Mouse (Mus musculus): ENCODE data around the gene Casp1. TPM values are rescaled to one million over a fixed set of nuclear protein-coding genes. Genes with fewer than 3 reads are reported as not detected.

Casp1 gene
- not detected in 2 replicates for polyA plus RNA-seq (2012)

DNA sequence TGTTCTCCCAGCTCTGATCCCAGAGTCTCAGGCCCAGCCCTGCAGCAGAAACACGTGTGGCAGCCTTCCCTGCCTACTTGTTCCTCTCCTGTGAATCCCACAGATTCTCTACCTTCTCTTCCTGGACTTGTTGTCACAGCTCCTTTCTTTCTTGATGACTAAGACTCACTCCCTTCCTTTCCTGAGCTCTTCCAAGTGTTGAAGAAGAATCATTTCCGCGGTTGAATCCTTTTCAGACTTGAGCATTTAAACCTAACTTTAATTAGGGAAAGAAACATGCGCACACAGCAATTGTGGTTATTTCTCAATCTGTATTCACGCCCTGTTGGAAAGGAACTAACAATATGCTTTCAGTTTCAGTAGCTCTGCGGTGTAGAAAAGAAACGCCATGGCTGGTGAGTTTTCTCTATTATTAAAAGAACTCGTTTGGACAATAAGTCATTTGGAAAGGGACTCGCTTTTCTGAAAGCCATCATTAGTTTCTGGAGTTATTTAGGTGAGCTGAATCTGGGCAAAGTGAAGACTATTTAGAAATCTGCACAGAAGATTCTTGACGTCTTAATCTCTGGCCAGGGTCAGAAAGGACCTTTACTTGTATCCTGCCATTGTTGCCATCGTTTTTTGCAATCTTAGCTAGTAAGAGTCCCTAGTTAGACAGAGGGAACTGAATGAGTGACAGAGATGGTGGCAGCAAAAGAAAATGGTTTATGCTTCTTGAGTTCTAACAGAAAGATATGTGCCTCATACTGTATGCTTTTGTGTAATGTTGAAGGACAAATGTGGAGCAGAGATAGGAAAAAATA lies at the start of gene Casp1:
Casp1 (plus strand) TSS at position 189 of the 803 bp plus-strand sequence.
- no peak for TF ChIP-seq GATA1 (IDR thresholded peaks at IDR 0.05; ENCODE audit: low read length)

DNA sequence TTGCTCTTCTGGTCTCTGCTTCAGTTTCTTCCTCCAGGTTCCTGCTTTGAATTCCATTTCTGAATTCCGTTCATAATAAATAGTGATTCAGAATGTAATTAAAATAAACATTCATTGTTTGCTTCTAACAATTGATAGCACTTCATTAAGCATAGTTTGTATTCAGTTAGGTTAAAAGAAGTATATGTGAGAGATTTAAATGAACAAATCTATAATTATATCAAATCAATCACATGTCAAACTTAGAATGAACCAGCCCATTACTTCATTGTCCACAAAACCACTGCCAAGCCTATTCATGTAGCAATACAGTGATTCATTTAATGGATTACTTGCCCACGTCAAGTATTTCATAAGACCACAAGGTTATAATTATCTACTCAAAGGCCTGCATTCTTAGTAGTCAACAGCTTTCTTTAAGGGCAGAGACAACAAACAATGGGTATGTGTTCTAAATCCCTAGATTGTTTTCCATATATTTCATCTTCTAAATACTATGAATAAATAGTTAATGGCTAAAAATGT lies 34.3 kb upstream of the Casp1 start:
- TF ChIP-seq GATA1 (IDR thresholded peaks at IDR 0.05; ENCODE audit: low read length): no peak

DNA sequence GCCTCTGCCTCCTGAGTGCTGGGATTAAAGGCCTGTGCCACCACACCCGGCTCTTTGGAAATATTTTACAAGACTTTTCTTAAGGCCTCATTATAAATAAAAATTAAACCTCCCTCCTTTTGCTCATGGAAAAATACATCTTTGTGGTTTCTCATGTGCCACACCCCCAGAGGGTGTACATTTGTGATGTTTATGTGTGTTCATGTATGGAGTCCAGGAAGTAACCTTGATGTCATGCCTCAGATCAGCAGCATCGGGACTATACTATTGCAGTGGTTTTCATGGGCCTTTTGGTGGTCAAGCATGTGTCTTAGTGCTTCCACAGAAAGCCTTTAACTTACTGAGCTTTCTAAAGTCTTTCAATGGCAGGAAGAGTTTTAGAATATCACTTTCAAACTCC lies 28.0 kb upstream of the Casp1 start:
- TF ChIP-seq GATA1 (IDR thresholded peaks at IDR 0.05; ENCODE audit: low read length): no peak

DNA sequence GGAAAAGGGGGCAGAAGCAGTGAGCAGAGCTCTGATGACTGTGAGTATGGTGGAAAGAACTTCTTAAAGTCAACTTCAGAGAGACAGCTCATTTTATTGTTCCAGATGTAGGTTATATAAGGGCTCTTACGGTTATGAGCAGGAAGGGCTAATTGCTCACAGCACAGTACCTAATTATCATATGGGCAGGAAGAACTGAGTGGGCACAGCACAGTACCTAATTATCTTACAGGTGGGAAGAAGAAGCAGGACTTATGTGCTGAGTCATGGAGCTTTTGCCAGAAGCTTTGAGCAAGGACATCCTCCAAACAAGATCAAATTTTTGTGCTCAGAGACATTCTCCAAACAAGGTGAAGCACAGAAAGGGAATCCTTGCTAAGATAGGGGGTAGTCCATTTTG lies 27.4 kb upstream of the Casp1 start:
- TF ChIP-seq GATA1 (IDR thresholded peaks at IDR 0.05; ENCODE audit: low read length): no peak

DNA sequence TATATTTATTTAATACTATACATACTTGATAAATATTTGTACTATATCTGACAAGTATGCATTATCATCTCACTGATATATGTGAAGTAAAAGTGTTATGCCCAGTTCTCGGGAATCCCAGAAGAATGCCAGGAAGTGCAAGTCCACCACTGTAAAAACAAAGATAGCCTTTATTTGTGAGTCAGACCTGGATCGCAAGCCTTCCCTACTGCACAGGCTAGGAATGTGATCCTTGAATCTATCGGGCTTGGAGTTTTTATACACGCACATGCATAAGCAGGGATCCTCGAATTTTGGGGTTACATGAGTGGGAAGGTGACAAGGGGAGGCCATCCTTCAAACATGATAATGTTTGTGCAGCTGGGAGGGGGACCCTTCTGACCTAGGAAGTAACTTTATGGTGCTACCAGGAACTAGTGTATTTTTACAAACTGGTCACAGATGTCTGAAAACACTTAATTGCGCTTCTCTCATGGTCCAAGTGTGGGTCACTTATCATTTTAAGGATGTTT lies 26.9 kb upstream of the Casp1 start:
- TF ChIP-seq GATA1 (IDR thresholded peaks at IDR 0.05; ENCODE audit: low read length): no peak

DNA sequence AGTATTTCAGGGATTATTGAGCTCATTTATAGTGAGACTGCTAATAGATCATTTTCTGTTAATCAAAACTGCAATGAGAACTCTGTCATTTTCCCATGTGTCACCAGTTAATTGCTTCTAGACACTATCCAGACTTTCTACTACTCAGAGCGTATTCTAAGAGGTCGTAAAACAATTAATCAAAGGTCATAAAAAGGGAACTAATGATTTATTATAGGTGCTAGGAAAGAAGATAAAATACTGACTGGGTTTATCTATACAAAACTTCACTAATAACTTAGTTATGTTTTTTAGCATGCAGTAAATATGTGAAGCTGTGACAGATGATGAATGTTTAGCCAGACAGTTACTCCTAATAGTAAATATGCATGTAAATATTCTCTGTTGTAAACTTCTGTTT lies 12.2 kb upstream of the Casp1 start:
- no peak for TF ChIP-seq GATA1 (IDR thresholded peaks at IDR 0.05; ENCODE audit: low read length)

DNA sequence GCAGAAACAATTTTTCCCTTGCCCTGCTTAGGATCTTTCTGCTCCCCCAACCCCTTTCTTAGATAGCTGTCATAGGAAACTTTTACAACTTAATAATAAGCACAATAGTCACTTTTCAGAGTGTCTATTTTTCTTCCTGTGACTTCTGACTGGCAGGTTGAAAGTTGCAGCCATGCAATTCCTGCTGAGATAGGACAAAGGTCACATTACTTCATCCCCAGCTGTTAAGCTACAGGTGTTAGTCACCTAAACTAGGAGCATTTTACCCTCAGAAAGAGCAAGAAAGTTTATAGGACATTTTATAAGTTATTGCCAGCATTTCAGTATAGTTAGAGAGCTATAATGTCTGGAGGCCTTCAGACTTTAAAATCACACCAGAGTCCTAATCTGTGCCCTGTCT lies 11.7 kb upstream of the Casp1 start:
- TF ChIP-seq GATA1 (IDR thresholded peaks at IDR 0.05; ENCODE audit: low read length): no peak

DNA sequence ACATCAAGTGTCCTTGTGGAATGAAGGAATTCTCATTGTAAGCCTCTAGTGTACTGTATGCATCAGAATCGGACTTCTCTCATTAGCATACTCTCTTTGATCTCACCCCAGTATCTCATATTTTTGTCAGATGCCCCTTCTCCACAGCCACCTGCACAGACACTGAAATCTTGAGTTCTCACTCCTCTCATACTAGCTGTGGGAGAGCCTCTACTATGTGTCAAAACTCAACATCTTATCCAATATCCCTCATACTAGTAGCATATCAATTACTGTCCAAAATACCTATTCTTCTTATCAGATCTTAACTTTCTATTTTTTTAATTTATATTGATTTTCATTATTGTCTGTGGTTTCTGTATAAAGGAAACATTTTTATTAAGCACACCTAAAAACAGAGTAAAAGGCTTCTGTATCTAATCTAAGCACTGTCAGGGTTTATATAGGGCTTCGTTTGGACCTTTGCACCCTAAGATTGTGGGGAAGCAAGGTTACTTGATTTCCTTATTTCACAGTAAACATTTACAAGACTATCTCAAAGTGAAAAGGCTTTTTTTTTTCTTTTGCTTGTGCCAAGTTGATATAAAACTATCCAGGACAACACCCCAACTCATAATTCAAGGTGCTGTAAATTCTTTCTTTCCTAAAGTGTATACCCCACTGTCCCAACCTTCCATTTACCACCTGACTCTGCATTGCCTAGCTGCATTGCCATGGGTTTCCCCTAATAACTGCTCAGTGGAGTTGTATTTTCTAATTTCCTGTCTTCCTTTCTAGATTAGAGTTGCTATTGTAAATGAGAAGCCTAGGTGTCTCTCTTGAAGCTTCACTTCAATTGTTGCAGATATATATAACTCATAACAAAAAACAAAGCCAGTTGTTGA lies 1.7 kb upstream of the Casp1 start:
- TF ChIP-seq GATA1 (IDR thresholded peaks at IDR 0.05; ENCODE audit: low read length): no peak

DNA sequence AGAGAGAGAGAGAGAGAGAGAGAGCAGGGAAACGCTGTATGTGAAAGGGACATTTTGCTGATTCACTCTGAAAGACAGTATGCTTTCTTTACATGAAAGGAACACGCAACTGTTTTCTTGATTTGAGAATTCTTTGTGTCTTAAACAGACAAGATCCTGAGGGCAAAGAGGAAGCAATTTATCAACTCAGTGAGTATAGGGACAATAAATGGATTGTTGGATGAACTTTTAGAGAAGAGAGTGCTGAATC lies 740 bp downstream of the Casp1 start:
- no peak for TF ChIP-seq GATA1 (IDR thresholded peaks at IDR 0.05; ENCODE audit: low read length)

DNA sequence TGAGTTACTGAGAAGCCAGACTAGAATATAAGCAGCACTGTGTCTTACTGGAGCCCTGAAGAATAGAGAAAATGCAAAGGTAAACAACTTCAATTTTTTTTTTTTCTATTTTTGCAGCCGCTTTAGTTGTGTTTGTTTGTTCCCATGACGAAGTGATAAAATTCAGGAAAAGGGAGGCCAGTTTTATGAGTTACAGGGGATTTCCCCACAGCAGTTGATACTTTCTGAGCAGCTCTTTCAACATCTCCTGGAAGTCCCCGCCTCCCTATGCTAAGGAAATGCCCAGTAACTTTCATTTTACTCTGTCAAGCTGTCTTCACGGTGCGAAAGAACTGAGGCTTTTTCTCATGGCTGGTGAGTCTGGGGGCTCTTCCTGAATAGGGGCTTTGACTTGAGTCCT lies 10.2 kb downstream of the Casp1 start, which contains the start of gene Casp4:
Casp4 (plus strand) TSS at position 268 of the 400 bp plus-strand sequence.
- no peak for TF ChIP-seq GATA1 (IDR thresholded peaks at IDR 0.05; ENCODE audit: low read length)

DNA sequence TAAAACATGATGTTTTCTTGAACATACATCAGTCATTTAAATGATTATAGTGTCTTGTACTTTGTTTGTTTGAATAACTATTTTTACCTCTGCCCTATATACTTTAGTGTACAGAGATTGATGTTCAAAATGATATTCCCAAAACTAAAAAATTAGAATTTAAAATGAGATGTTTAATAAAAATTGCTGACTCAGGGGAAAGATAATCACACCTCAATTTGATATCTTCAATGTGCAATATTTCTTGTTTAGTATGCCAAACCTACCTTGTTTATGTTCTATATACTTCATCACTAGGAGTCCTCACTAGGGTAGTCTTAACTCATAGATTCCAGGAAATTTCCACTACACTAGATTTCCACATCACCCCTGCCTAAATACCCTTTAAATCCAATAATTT lies 11.8 kb downstream of the Casp1 start:
- no peak for TF ChIP-seq GATA1 (IDR thresholded peaks at IDR 0.05; ENCODE audit: low read length)

DNA sequence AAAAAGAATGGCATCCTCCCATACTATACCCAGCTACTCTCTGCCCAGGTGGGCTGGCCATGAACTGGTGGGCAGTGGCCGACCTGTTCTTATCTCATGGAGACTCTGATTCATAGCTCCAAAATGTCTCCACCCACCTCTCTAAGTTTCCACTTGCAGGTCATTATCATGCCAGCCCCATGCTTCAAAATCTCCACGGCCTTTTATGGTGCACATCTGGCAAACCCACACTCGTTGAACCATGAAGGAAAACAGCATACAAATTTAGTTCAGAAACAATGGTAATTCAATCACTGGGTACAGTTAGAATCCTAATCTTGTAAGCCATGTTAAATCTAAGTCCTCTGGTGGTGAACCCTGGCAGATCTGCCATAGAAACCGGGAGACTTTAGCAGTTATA lies 13.1 kb downstream of the Casp1 start:
- TF ChIP-seq GATA1 (IDR thresholded peaks at IDR 0.05; ENCODE audit: low read length): no peak

DNA sequence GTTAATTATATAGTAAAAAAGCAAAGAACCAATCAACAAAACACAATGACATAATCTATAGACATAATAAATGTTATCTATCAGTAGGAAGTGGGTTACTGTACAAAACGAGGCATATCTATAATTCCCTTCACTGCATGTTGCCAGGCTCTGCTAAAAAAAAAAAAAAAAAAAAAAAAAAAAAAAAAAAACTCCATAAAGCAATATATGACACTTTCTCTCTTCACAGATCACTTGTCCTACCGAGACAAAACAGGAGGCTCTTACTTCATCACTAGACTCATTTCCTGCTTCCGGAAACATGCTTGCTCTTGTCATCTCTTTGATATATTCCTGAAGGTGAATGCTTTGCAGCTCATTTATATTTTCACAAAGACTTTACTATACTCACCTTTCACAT lies 29.9 kb downstream of the Casp1 start:
- no peak for TF ChIP-seq GATA1 (IDR thresholded peaks at IDR 0.05; ENCODE audit: low read length)

DNA sequence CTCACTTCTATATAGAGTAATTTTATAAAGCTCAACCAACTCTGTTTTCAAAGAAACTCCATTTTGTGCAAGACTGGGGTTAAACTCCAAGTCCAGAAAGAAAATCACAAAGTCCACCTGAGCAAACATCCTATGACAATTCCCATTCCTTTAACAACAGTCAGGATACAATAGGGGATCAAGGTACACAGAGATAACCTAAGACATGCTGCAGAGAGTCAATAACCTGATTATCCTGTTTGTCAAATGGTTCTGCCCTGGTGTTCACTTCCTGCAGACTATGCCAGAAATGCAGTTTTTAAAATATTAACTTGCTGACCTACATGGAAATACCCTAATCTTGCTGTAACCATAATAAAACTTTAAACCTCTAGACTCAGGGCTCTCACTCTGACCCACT lies 34.1 kb downstream of the Casp1 start:
- no peak for TF ChIP-seq GATA1 (IDR thresholded peaks at IDR 0.05; ENCODE audit: low read length)

DNA sequence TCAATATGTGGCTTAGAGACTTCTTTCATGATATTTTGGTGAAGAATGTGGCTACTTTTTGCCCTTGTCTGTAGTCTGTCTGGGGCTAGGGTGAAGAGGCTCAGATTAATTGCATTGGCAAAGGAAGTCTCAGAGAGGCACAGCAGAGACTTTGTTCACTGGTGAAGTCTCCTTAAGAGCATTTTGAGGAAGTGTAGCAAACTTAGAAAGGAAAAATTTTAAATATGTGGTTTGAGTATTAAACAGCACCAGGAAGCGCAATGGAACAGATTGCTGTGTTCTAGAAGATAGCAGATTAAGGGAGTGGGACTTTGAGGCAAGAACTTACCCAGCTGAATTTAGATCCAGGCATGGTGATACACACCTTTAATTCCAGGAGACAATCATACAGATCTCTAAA lies 35.1 kb downstream of the Casp1 start:
- TF ChIP-seq GATA1 (IDR thresholded peaks at IDR 0.05; ENCODE audit: low read length): no peak

DNA sequence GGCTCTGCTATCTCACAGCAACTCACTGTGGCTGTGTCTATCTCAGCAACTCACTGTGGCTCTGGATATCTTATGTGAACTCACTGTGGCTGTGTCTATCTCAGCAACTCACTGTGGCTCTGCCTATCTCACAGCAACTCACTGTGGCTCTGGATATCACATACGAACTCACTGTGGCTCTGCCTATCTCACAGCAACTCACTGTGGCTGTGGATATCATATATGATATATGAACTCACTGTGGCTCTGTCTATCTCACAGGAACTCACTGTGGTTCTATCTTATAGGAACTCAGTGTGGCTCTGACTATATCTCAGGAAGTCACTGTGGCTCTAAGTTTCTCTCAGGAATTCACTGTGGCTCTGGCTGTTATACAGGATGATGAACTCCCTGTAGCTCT lies 44.8 kb downstream of the Casp1 start:
- no peak for TF ChIP-seq GATA1 (IDR thresholded peaks at IDR 0.05; ENCODE audit: low read length)
